Mouse (Mus musculus) left cerebral cortex, postnatal 10 days (tissue): ENCODE data around the gene Tmod1. TPM values are rescaled to one million over a fixed set of nuclear protein-coding genes. Genes with fewer than 3 reads are reported as not detected.

Experiments used
- DNase-seq, 2 experiments: peaks; one replicate each; pipeline ENCODE4 v3.0.0; 2021 to 2022; ENCODE audit warnings: low spot score in 2 of 2, mixed read lengths in 1 of 2; ENCODE audit errors: extremely low spot score in 1 of 2
- intact Hi-C: fragments of 180-260 bp; cut with DNase I; formaldehyde crosslinking; loops from one replicate; pipeline ENCODE4 v1.15.1; 2025
- total RNA-seq, 2 experiments: library from RNA; stranded (reverse); gene quantifications; 2 replicates each; pipeline ENCODE4 v1.2.3; 2021

Gene Tmod1
- total RNA-seq, 2 experiments from 2014 or later, result 10.5 to 11.3 TPM

GRCm38 (mm10) chr4:46043361-46043760, 4.6 kb downstream of the Tmod1 start:
- no peak for DNase-seq
- intact Hi-C loops, result no loop called here

GRCm38 (mm10) chr4:46047971-46048370, 9.2 kb downstream of the Tmod1 start:
- DNase-seq, result no peak
- intact Hi-C loops, result no loop called here

- intact Hi-C loops, result no loop called here
- no peak for DNase-seq
These were observed 9.7 kb downstream of the Tmod1 start for GRCm38 (mm10) chr4:46048418-46048817.

GRCm38 (mm10) chr4:46053323-46054107, 14.8 kb downstream of the Tmod1 start:
- intact Hi-C loops, result no loop called here
- no peak for DNase-seq

GRCm38 (mm10) chr4:46056163-46056562, 17.4 kb downstream of the Tmod1 start:
- no peak for DNase-seq
- intact Hi-C loops, result no loop called here

- intact Hi-C loops, result no loop called here
- DNase-seq, result peak; percentile 51 to 69
These were observed 22.7 kb downstream of the Tmod1 start for GRCm38 (mm10) chr4:46061259-46061962.

- DNase-seq, result no peak
- intact Hi-C loops, result no loop called here
These were observed 25.1 kb downstream of the Tmod1 start for GRCm38 (mm10) chr4:46063841-46064240.

GRCm38 (mm10) chr4:46064263-46064662, 25.5 kb downstream of the Tmod1 start:
- DNase-seq, result no peak
- intact Hi-C loops, result no loop called here

GRCm38 (mm10) chr4:46064961-46065360, 26.2 kb downstream of the Tmod1 start:
- no peak for DNase-seq
- intact Hi-C loops, result no loop called here

- intact Hi-C loops, result no loop called here
- no peak for DNase-seq
These were observed 27.1 kb downstream of the Tmod1 start for GRCm38 (mm10) chr4:46065695-46066340.

- intact Hi-C loops, result no loop called here
These were observed 29.3 kb downstream of the Tmod1 start for GRCm38 (mm10) chr4:46068060-46068459.

GRCm38 (mm10) chr4:46068573-46068972, 29.8 kb downstream of the Tmod1 start:
- DNase-seq, result no peak
- intact Hi-C loops, result no loop called here

More at GRCm38 (mm10) chr4:46068060-46068459, 29.3 kb downstream of the Tmod1 start:
- DNase-seq, result no peak

GRCm38 (mm10) chr4:46069851-46070482, 31.2 kb downstream of the Tmod1 start:
- DNase-seq, result no peak
- intact Hi-C loops, result no loop called here

- DNase-seq, result no peak
- intact Hi-C loops, result no loop called here
These were observed 33.9 kb downstream of the Tmod1 start for GRCm38 (mm10) chr4:46072631-46073030.

GRCm38 (mm10) chr4:46073736-46074135, 35.0 kb downstream of the Tmod1 start:
- peak in 1 of 2 experiments; percentile 64 for DNase-seq
- intact Hi-C loops, result no loop called here

GRCm38 (mm10) chr4:46075664-46076063, 36.9 kb downstream of the Tmod1 start:
- no peak for DNase-seq

GRCm38 (mm10) chr4:46076892-46077291, 38.2 kb downstream of the Tmod1 start:
- no peak for DNase-seq
- intact Hi-C loops, result no loop called here

More at GRCm38 (mm10) chr4:46075664-46076063, 36.9 kb downstream of the Tmod1 start:
- intact Hi-C loops, result no loop called here

GRCm38 (mm10) chr4:46080261-46080660, 41.5 kb downstream of the Tmod1 start:
- intact Hi-C loops, result no loop called here
- no peak for DNase-seq

- intact Hi-C loops, result no loop called here
- no peak for DNase-seq
These were observed 43.8 kb downstream of the Tmod1 start for GRCm38 (mm10) chr4:46082555-46082954.
